Mouse (Mus musculus) c-Kit-positive CD71-negative TER-119-negative erythroid progenitor cells, embryonic 14.5 days (primary cell): ENCODE measurements around the gene Rnf180.

Source experiments
- DNase-seq: peaks from one replicate; pipeline ENCODE4 v3.0.0-alpha.2; 2013; ENCODE audit warnings: low read depth

Gene Rnf180

GRCm38 (mm10) chr13:105130080-105130479, 164.5 kb downstream of the Rnf180 start:
- no peak for DNase-seq

- DNase-seq, result no peak
Observed at GRCm38 (mm10) chr13:105122092-105122491, 172.5 kb downstream of the Rnf180 start.

- DNase-seq, result no peak
Observed at GRCm38 (mm10) chr13:105121617-105122016, 173.0 kb downstream of the Rnf180 start.

GRCm38 (mm10) chr13:105111599-105111998, 183.0 kb downstream of the Rnf180 start:
- DNase-seq, result no peak

GRCm38 (mm10) chr13:105104385-105104784, 190.2 kb downstream of the Rnf180 start:
- no peak for DNase-seq

- no peak for DNase-seq
Observed at GRCm38 (mm10) chr13:105100705-105101104, 193.9 kb downstream of the Rnf180 start.

GRCm38 (mm10) chr13:105096316-105096715, 198.3 kb downstream of the Rnf180 start:
- no peak for DNase-seq

GRCm38 (mm10) chr13:105089276-105089675, 205.3 kb downstream of the Rnf180 start:
- no peak for DNase-seq

GRCm38 (mm10) chr13:105081862-105082261, 212.8 kb downstream of the Rnf180 start, which contains the start of gene 4933425L06Rik:
Gene 4933425L06Rik (plus strand): TSS chr13:105082122.
- DNase-seq, result no peak
